Mouse (Mus musculus): Measurements from ENCODE around the gene Hmcn1.

GRCm38 (mm10) chr1:150631856-150632171 is 361.4 kb downstream of the Hmcn1 start:
- no peak for TF ChIP-seq TCF12 (IDR thresholded peaks at IDR 0.05; ENCODE audit: insufficient read depth, poor library complexity, severe bottlenecking)
- no peak for TF ChIP-seq POLR2A (IDR thresholded peaks at IDR 0.05; ENCODE audit: insufficient read length, low read depth)
- TF ChIP-seq POLR2AphosphoS2 (IDR thresholded peaks at IDR 0.05; ENCODE audit: insufficient read length, low read depth): no peak
- TF ChIP-seq USF1 (IDR thresholded peaks at IDR 0.05; ENCODE audit: low read depth): no peak
- TF ChIP-seq MAX (IDR thresholded peaks at IDR 0.05; ENCODE audit: low read depth): no peak
- no peak for TF ChIP-seq E2F4 (IDR thresholded peaks at IDR 0.05; ENCODE audit: insufficient read depth)
- no peak for TF ChIP-seq CEBPB (IDR thresholded peaks at IDR 0.05; ENCODE audit: insufficient read depth, poor library complexity, severe bottlenecking)
- no peak for TF ChIP-seq TCF3 (IDR thresholded peaks at IDR 0.05; ENCODE audit: insufficient read length, low read depth)
- TF ChIP-seq MYOD1 (IDR thresholded peaks at IDR 0.05; ENCODE audit: control insufficient read depth in 1 of 3, insufficient read length in 2 of 3, low read depth in 2 of 3): no peak
- no peak for TF ChIP-seq REST (IDR thresholded peaks at IDR 0.05; ENCODE audit: insufficient read depth, insufficient read length)
- no peak for TF ChIP-seq SRF (IDR thresholded peaks at IDR 0.05; ENCODE audit: control insufficient read depth, insufficient read length, low read depth)
- no peak for TF ChIP-seq MYOG (IDR thresholded peaks at IDR 0.05; ENCODE audit: control insufficient read depth in 1 of 3, insufficient read depth in 1 of 3, insufficient read length in 2 of 3, low read depth in 2 of 3)

All from myocyte (in vitro differentiated cells).